Mouse (Mus musculus) stomach, embryonic 15.5 days (tissue): ENCODE measurements around the gene Pls1. TPM values are rescaled to one million over a fixed set of nuclear protein-coding genes. Genes with fewer than 3 reads are reported as not detected.

Experiments used
- polyA plus RNA-seq: library from polyadenylated mRNA; unstranded; fragments of >200 nt; fragmentation: Nextera tagmentation; extraction: Ambion mirVana; gene quantifications from 2 replicates; pipeline ENCODE4 v1.2.1, GENCODE M21; 2015

The Pls1 gene
- polyA plus RNA-seq, 1 experiment from 2014 or later, result 32.5 TPM

Other genes starting within 250 kb of the Pls1 start
- gene Pcolce2, start 207.7 kb downstream of the Pls1 start, polyA plus RNA-seq, result 0.36 and 1.3 TPM in 2 replicates
- gene Trpc1, start 94.9 kb downstream of the Pls1 start, polyA plus RNA-seq, result 2.5 and 2.7 TPM in 2 replicates
- 13.0 and 13.3 TPM in 2 replicates for gene Atr, start 12.3 kb upstream of the Pls1 start, polyA plus RNA-seq
- gene Xrn1, start 109.4 kb upstream of the Pls1 start, polyA plus RNA-seq, result 14.8 and 15.3 TPM in 2 replicates